Mouse (Mus musculus) liver, embryonic 12.5 days (tissue): ENCODE measurements around the gene Adamts2. TPM values are rescaled to one million over a fixed set of nuclear protein-coding genes. Genes with fewer than 3 reads are reported as not detected.

ENCODE experiments used
- ATAC-seq: fragments of 200-750 bp; cut with Nextera tagmentation; 2 replicates; pipeline ENCODE4 v1.8.0; 2017; ENCODE audit warnings: moderate number of reproducible peaks, mild to moderate bottlenecking, moderate library complexity
- H3K27ac ChIP-seq: fragments of 300-500 bp; sonication (generic); 2 replicates; pipeline ENCODE4 v1.5.1; 2016; ENCODE audit warnings: mild to moderate bottlenecking
- H3K27me3 ChIP-seq: fragments of 300-500 bp; sonication (generic); replicated peaks from 2 replicates; pipeline ENCODE4 v1.6.1; 2016; ENCODE audit warnings: mild to moderate bottlenecking, moderate library complexity
- H3K36me3 ChIP-seq: fragments of 300-500 bp; sonication (generic); 2 replicates; pipeline ENCODE4 v1.6.1; 2016; ENCODE audit warnings: mild to moderate bottlenecking, moderate library complexity
- H3K4me1 ChIP-seq: fragments of 300-500 bp; sonication (generic); 2 replicates; pipeline ENCODE4 v1.6.1; 2016
- H3K4me2 ChIP-seq: fragments of 300-500 bp; sonication (generic); 2 replicates; pipeline ENCODE4 v1.6.1; 2016; ENCODE audit warnings: mild to moderate bottlenecking, moderate library complexity
- H3K4me3 ChIP-seq: fragments of 300-500 bp; sonication (generic); 2 replicates; pipeline ENCODE4 v1.5.1; 2016; ENCODE audit warnings: mild to moderate bottlenecking, moderate library complexity
- H3K9ac ChIP-seq: fragments of 300-500 bp; sonication (generic); 2 replicates; pipeline ENCODE4 v1.6.1; 2016; ENCODE audit warnings: mild to moderate bottlenecking, moderate library complexity
- H3K9me3 ChIP-seq: fragments of 300-500 bp; sonication (generic); replicated peaks from 2 replicates; pipeline ENCODE4 v1.6.1; 2016; ENCODE audit warnings: mild to moderate bottlenecking, moderate library complexity
- WGBS: fragments of 180-500 bp; shearing (Covaris S2); methylation state at CpG from one replicate; pipeline ENCODE4 v1.1.7; 2016; ENCODE audit not compliant: insufficient replicate concordance; 5-methylcytosine and 5-hydroxymethylcytosine counted together
- polyA plus RNA-seq: library from polyadenylated mRNA; unstranded; fragments of >200 nt; fragmentation: Nextera tagmentation; extraction: Ambion mirVana; gene quantifications from 2 replicates; pipeline ENCODE4 v1.2.1, GENCODE M21; 2016

The Adamts2 gene
- polyA plus RNA-seq, 1 experiment from 2014 or later = 4.4 TPM

DNA sequence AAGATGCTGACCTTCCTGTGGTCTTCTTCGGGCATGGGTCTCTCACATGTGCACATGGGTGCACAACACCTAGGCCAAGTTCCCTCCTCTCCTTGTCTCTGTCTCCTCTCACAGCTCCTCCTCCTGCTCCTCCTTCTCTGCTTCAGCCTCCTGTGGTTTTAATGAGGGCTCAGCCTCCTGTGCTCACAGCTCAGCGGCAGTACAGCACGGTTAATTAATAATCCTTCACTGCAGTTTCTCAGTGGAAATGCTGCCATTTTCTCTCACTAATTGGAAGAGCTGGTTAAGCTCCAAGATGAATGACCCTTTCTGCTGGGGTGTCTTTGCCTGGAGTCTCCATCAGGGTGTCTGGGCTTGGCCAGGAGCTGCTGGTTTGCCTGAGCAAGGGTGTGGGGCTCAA is 27.0 kb downstream of the Adamts2 start:
- WGBS = 43% methylated on average over 3 of the region's 3 CpGs
- no peak overlapping the region for H3K9ac ChIP-seq

GRCm38 (mm10) chr11:50630462-50630861 is 28.6 kb downstream of the Adamts2 start:
- Histone ChIP-seq H3K4me1 (no peaks in the 10 kb centered on the region; the same call in 1 of the 2 replicates), H3K9me3 (no peaks in the 10 kb centered on the region), H3K27ac (no peak overlapping the region), H3K36me3 (no peaks in the 10 kb centered on the region), H3K4me2 (no peak overlapping the region), H3K9ac (no peak overlapping the region), H3K27me3 (no peaks in the 10 kb centered on the region), H3K4me3 (no peak overlapping the region)
- WGBS = 47% methylated on average over 2 of the region's 2 CpGs
- no peak for ATAC-seq

More for the DNA sequence above, 27.0 kb downstream of the Adamts2 start:
- Histone ChIP-seq H3K27ac (no peak overlapping the region), H3K36me3 (no peaks in the 10 kb centered on the region), H3K4me1 (no peaks in the 10 kb centered on the region), H3K4me3 (no peak overlapping the region), H3K9me3 (no peaks in the 10 kb centered on the region), H3K27me3 (no peaks in the 10 kb centered on the region), H3K4me2 (no peak overlapping the region)
- no peak for ATAC-seq

DNA sequence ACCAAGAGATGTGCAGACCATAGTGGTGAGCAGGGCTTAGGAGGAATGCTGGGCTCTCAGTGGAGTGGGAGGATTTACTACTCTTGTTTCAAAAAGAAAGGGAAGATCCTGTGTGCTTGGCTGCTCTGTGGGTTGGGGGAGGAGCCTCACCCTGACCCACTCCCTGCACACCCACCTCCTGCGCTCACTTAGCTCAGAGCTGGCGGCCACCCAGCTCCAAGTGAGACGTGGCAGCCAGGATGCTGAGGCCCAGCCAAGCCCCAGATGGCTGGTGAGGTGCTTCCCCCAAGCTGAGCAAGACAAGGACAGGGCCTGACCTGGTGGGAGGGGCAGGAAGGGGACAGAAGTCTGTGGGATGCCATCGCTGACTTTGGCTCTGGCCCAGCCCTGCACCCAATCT is 30.4 kb downstream of the Adamts2 start:
- 0 out of 2 replicates have a peak, but pooled peaks have one; percentile 30 for ATAC-seq
- no peaks in the 10 kb centered on the region for H3K27me3 ChIP-seq
- no peak overlapping the region for H3K4me3 ChIP-seq
- no peak overlapping the region for H3K9ac ChIP-seq
- H3K36me3 ChIP-seq = no peaks in the 10 kb centered on the region
- 21% methylated on average over 4 of the region's 4 CpGs for WGBS
- no peak overlapping the region for H3K27ac ChIP-seq
- H3K4me1 ChIP-seq = no peaks in the 10 kb centered on the region; the same call in 1 of the 2 replicates
- H3K9me3 ChIP-seq = no peaks in the 10 kb centered on the region
- H3K4me2 ChIP-seq = no peak overlapping the region

DNA sequence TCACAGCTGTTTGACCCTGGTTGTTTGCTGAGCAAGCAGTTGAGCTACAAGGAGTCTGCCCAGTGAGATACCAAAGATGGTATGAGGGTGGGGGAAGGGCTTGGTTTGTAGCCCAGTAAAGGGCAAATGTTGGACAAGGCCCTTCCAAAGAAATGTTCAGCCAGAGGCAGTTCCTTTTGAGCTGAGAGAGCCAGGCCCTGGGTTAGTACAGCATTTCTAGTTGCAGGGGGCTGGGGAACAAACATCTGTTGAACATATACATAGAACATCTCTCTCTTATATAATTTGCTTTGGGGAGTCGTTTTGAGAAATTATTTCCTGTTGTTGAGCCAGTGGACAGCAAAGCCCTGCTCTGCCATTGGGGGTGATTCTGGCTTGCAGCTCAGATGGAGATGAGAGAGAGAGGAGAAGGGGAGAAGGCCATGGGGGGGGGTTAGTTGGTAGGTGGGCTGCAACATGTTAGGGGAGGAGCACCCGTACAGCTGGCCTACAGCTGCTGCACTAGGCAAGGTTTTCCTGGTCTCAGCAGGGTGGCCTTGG is 33.2 kb downstream of the Adamts2 start:
- Histone ChIP-seq H3K36me3 (no peaks in the 10 kb centered on the region), H3K4me2 (no peak overlapping the region), H3K27me3 (no peaks in the 10 kb centered on the region), H3K4me3 (no peak overlapping the region), H3K9me3 (no peaks in the 10 kb centered on the region), H3K27ac (no peak overlapping the region), H3K9ac (no peak overlapping the region), H3K4me1 (no peaks in the 10 kb centered on the region; the same call in 1 of the 2 replicates)
- WGBS = 49% methylated on average over 2 of the region's 2 CpGs
- ATAC-seq = no peak

- H3K4me2 ChIP-seq = no peak overlapping the region
- H3K27ac ChIP-seq = no peak overlapping the region
- ATAC-seq = no peak
- no peaks in the 10 kb centered on the region for H3K36me3 ChIP-seq
- H3K27me3 ChIP-seq = no peaks in the 10 kb centered on the region
- H3K4me3 ChIP-seq = no peak overlapping the region
- WGBS = 79% methylated on average over 11 of the region's 11 CpGs
- H3K9ac ChIP-seq = no peak overlapping the region
- no peaks in the 10 kb centered on the region for H3K9me3 ChIP-seq
- no peaks in the 10 kb centered on the region; the same call in 1 of the 2 replicates for H3K4me1 ChIP-seq
Observed at GRCm38 (mm10) chr11:50637026-50637425, 35.1 kb downstream of the Adamts2 start.

DNA sequence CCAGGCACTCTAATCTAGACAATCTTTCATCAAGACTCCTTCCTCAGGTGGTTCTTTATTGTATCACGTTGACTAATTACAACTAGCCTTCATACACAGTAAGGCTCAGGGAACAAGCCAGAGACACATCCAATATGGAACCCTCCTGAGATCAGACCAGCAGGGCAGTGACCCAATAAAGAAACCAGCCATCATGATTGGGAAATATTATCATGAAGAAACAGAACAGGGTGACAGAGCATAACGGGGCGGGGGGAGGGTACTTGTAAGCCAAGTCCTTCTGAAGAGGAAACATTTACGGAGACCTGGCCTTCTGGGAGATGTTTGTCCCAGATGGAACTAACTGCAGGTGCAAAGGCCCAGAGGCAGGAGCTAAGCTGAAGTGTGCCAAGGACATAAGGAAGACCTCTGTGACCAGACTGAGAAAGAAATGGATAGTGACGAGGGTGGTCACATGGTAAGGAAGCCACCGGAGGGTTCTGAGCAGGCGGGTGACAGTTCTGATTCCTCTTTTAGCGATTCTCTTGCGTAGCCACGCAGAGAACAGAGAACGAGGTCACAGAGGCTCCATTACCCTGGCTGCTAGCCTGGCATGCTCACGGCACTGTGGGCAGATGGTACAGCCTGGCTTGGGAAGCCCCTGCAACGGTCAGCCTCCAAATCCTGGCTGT is 36.4 kb downstream of the Adamts2 start:
- ATAC-seq = no peak
- WGBS = 72% methylated on average over 13 of the region's 13 CpGs
- Histone ChIP-seq H3K27ac (no peak overlapping the region), H3K9me3 (no peaks in the 10 kb centered on the region), H3K4me1 (no peaks in the 10 kb centered on the region; the same call in 1 of the 2 replicates), H3K27me3 (no peaks in the 10 kb centered on the region), H3K9ac (no peak overlapping the region), H3K4me2 (no peak overlapping the region), H3K4me3 (no peak overlapping the region), H3K36me3 (no peaks in the 10 kb centered on the region)

DNA sequence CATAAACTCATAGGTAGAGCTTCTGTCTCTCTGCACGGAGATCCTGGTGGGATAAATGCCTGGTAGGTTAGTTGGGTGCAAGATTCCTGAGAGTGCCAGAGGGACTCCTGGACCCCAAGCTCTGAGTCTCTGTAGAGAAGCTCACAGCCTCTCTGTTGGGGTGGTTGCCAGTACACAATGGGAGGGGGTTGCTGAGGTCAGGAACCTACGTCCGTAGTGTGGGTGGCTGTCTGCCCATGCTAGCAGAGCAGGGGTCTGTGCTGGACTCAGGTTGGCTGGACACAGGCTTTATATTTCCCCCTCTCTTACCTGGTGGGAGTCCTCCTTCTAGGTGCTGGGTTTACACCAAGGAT is 37.0 kb downstream of the Adamts2 start:
- H3K4me1 ChIP-seq = no peaks in the 10 kb centered on the region; the same call in 1 of the 2 replicates
- no peak overlapping the region for H3K9ac ChIP-seq
- H3K27ac ChIP-seq = no peak overlapping the region
- H3K9me3 ChIP-seq = no peaks in the 10 kb centered on the region
- no peak overlapping the region for H3K4me2 ChIP-seq
- no peak overlapping the region for H3K4me3 ChIP-seq
- 64% methylated on average over 3 of the region's 3 CpGs for WGBS
- H3K36me3 ChIP-seq = no peaks in the 10 kb centered on the region
- ATAC-seq = no peak
- no peaks in the 10 kb centered on the region for H3K27me3 ChIP-seq

DNA sequence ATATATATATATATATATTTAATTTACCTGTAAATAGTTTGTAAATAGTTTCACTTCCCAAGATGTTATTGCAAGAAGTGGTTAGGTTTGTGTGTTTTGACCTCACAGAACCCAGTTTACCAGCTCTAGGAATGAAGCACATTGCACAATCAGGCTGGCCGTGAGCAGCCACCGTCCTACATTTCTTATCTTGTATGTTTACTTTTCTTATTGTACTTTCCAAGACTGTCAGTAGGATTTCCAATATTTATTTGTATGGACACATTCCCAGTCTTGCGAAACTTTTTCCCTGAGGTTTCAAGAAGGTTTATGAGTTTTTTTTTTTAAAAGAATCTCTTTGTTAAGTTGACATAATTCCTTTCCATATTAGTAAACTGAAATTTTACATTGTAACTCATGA is 40.7 kb downstream of the Adamts2 start:
- no peaks in the 10 kb centered on the region for H3K9me3 ChIP-seq
- no peak overlapping the region for H3K4me3 ChIP-seq
- no peaks in the 10 kb centered on the region for H3K27me3 ChIP-seq
- no peak overlapping the region for H3K9ac ChIP-seq
- no peaks in the 10 kb centered on the region for H3K4me1 ChIP-seq
- 59% methylated on average over 3 of the region's 3 CpGs for WGBS
- no peak overlapping the region for H3K27ac ChIP-seq
- H3K4me2 ChIP-seq = no peak overlapping the region
- no peaks in the 10 kb centered on the region for H3K36me3 ChIP-seq
- ATAC-seq = no peak

- H3K4me2 ChIP-seq = no peak overlapping the region
- no peaks in the 10 kb centered on the region for H3K4me1 ChIP-seq
- WGBS = 73% methylated on average over 4 of the region's 4 CpGs
- H3K9me3 ChIP-seq = no peaks in the 10 kb centered on the region
- no peaks in the 10 kb centered on the region for H3K36me3 ChIP-seq
- H3K4me3 ChIP-seq = no peak overlapping the region
- no peak for ATAC-seq
- no peak overlapping the region for H3K27ac ChIP-seq
- H3K27me3 ChIP-seq = no peaks in the 10 kb centered on the region
- no peak overlapping the region for H3K9ac ChIP-seq
Observed at GRCm38 (mm10) chr11:50646148-50646547, 44.3 kb downstream of the Adamts2 start.

DNA sequence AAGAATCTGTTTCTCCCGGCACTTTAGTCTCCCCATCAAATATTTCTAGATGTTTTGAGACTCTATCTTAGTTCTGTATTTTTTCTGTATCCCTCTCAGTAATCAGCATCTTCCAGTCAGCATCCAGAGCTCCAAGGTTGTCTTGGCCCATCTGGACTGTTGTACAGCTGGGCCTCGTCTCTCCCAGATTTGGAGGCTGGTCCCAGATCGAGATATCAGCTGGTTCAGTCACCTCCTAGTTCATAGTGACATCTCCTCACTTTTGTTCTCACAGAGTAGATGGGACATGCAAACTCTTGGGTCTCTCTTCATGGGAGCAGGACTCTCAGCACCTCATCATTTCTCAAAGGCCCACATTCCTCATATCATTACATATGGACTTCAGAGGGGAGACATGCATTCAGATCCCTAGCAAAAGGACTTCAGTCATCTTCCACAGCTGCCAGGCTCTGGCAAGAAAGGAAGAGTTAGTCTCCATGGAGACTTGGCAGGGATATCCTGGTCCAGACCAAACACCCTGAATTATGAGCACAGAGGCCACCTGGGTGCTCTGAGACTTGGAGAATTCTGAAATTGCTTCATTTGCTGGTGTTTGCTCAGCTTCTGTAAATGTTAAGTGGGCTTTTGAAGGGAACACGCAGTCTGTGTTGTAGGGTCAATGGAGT is 46.4 kb downstream of the Adamts2 start:
- no peak overlapping the region for H3K4me2 ChIP-seq
- no peaks in the 10 kb centered on the region for H3K4me1 ChIP-seq
- no peak overlapping the region for H3K27ac ChIP-seq
- no peaks in the 10 kb centered on the region for H3K36me3 ChIP-seq
- no peaks in the 10 kb centered on the region for H3K27me3 ChIP-seq
- H3K9ac ChIP-seq = no peak overlapping the region
- no peak for ATAC-seq
- H3K4me3 ChIP-seq = no peak overlapping the region
- WGBS = 53% methylated on average over 4 of the region's 4 CpGs
- H3K9me3 ChIP-seq = no peaks in the 10 kb centered on the region

DNA sequence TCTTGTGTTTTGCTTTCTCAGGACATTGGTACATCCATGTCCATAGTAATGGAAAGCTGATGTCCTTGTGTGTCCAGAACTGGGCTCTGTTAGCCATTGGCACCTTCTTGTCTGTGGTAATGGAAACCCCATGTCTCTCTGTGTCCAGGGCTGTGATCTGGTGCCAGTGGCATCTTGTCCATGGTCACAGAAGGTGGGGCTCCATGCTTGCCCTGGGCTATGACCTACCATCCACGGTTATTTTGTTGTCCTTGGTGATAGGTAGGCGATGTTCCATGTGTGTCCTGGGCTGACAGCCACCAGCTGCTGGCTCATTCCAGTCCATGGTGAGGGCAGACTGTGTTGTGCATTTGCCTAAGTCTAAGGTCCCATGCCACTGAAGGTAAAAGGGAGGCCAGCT is 48.2 kb downstream of the Adamts2 start:
- Histone ChIP-seq H3K27me3 (no peaks in the 10 kb centered on the region), H3K27ac (no peak overlapping the region), H3K9ac (no peak overlapping the region), H3K4me1 (no peaks in the 10 kb centered on the region), H3K4me2 (no peak overlapping the region), H3K4me3 (no peak overlapping the region), H3K9me3 (no peaks in the 10 kb centered on the region), H3K36me3 (no peaks in the 10 kb centered on the region)
- 53% methylated on average over 2 of the region's 2 CpGs for WGBS
- no peak for ATAC-seq

GRCm38 (mm10) chr11:50653746-50654431 is 52.0 kb downstream of the Adamts2 start:
- H3K4me2 ChIP-seq = no peak overlapping the region
- no peak for ATAC-seq
- no peaks in the 10 kb centered on the region for H3K27me3 ChIP-seq
- H3K36me3 ChIP-seq = no peaks in the 10 kb centered on the region
- 50% methylated on average over 9 of the region's 9 CpGs for WGBS
- no peaks in the 10 kb centered on the region for H3K4me1 ChIP-seq
- no peak overlapping the region for H3K4me3 ChIP-seq
- H3K9ac ChIP-seq = no peak overlapping the region
- no peaks in the 10 kb centered on the region for H3K9me3 ChIP-seq
- no peak overlapping the region for H3K27ac ChIP-seq
